Mouse (Mus musculus) erythroblast, embryonic 14.5 days (primary cell): ENCODE measurements around the gene Tef.

Experiments used
- GATA1 ChIP-seq: IDR thresholded peaks from 2 replicates; pipeline ENCODE4 v1.6.1; 2012; ENCODE audit warnings: low read length, inconsistent platforms, mixed read lengths
- TAL1 ChIP-seq: IDR thresholded peaks from 3 replicates; pipeline ENCODE4 v1.6.1; 2012; ENCODE audit warnings: low read length, inconsistent platforms, mixed read lengths

DNA sequence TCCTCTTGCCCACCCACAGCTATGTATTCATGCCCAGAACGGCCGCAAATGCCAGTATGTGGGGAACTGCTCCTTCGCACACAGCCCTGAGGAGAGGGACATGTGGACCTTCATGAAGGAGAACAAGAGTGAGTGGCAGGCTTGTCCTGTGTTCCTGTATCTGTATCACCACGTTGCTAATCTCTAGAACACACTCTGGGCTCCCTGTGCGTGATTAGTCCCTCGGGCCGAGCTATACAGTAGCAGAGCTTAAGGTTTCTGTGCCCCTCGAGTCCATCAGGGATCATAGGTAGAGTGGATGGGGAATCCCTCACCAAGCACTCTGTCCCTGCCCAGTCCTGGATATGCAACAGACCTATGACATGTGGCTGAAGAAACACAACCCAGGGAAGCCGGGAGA is 9.8 kb upstream of the Tef start:
- TF ChIP-seq GATA1: no peak
- no peak for TF ChIP-seq TAL1
